Mouse (Mus musculus) urinary bladder, postnatal 14 days (tissue): ENCODE results near the gene Saa1.
A peak's percentile ranks its signal among the peaks of the same experiment; 100 is the strongest.
"Not testable (repeated sequence)": the region's sequence is repeated elsewhere in the genome, so short reads cannot be mapped to it uniquely, and the experiment has no call there.

ENCODE experiments used
- DNase-seq: peaks from one replicate; pipeline ENCODE4 v3.0.0; 2021; ENCODE audit warnings: low spot score

Gene Saa1

DNA sequence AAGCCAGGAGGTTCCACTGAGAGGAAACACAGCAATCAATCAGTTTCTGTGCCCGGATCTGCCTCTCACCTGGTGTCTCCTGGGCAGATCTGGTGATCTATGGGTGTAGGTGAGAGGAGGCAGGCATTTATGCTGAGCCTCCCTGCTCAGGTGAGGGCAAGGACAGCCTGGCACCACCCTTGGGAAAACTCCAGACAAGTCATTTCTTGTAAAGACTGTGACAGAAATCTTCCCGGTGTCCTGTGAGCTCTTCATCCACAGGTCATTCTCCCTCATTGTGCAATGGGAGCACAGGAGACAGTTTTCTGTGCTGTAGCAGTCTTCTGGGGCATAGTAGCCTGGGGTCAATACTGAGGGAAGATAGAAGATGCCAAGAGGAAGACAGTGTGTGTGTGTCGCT is at the start of gene Saa1:
Gene Saa1 (minus strand): TSS at position 101 of the 400 bp plus-strand sequence.
- DNase-seq, result not testable (repeated sequence)

DNA sequence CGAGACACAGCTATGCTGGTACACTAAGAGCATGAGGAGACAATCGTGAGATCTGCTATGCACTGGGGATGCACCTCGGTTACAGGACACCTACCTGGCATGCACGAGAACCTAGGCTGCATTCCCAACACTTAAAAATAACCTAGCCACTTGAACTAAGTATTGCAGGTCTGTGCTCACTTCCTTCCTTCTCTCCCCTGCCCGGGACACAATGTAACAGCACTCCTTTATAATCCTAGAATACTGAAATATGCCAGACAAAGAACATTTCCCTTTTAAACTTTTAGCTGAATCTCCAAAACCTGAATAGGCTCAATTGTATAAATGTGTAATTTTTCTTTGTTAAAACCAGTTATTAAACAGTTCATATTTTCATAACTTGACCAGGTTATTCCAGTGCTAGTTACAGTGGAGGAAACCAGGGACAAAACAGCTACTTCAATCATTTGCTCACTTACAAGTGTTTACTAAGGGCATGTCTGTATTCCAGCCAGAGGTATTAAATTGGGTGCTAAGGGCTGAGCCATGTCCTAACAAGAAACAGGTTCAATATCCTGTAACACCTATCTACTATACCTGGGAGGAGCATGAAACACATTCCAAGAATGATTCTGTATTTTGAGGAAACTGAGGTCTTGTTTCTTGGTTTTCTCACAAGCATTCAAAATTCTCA is 46.5 kb upstream of the Saa1 start:
- DNase-seq, result no peak

DNA sequence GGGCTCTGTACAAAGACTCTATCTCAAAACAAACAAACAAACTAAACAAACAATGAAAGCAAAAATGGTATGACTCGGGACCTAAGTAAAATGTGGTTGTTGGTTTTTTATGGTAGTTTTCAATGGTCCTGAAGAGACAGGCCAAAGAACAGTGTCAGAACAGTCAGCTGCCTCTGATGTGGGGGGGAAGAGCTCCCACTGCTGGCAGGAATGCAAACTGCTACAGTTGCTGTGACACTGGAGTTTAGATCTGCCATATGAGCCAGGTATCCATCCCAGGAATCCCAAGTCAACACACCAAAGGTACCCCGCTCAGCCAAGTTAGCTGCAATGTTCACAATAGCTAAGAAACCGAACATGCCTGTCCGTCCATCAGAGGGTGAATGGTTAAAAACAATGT is 27.9 kb upstream of the Saa1 start:
- DNase-seq, result peak; percentile 11

- no peak for DNase-seq
Observed at GRCm38 (mm10) chr7:46768451-46768850, 25.7 kb upstream of the Saa1 start.

DNA sequence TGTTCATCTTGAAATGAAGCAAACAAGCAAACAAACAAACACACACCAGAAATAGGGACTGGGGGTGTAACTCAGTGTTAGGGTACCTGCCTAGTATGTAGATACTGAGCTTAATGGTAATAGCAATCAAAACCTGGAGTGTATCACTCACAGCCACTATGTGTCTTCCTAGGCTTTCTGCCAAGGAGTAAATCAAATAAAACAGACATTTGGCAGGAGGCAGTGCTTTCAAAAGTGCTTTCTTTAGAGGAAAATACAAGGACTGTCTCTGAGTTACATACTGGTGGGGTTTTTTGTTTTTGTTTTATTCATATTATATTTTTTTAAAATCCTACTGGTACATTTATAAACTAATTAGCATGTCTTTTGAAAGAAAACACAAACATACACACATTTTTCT is 24.6 kb upstream of the Saa1 start:
- no peak for DNase-seq

GRCm38 (mm10) chr7:46764672-46765071 is 21.9 kb upstream of the Saa1 start:
- DNase-seq, result no peak

DNA sequence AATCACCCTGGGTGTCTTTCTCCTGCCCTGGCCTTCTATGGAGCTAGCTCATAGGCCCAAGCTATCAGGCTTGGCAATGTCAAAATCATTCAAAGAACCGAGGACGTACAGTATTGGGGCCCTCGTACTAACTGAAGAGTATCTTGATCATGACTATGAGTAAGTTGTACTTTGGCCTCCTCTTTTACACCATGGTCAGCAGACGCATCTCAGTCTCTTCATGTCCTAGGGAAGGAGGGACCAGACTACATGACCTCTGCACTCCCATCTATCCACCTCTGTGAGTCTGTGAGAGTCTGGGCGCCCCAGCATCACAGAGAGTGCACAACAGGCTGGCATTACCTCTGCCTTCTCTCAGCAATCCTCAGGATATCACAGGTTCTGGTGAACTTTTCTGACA is 19.8 kb upstream of the Saa1 start:
- DNase-seq, result no peak

DNA sequence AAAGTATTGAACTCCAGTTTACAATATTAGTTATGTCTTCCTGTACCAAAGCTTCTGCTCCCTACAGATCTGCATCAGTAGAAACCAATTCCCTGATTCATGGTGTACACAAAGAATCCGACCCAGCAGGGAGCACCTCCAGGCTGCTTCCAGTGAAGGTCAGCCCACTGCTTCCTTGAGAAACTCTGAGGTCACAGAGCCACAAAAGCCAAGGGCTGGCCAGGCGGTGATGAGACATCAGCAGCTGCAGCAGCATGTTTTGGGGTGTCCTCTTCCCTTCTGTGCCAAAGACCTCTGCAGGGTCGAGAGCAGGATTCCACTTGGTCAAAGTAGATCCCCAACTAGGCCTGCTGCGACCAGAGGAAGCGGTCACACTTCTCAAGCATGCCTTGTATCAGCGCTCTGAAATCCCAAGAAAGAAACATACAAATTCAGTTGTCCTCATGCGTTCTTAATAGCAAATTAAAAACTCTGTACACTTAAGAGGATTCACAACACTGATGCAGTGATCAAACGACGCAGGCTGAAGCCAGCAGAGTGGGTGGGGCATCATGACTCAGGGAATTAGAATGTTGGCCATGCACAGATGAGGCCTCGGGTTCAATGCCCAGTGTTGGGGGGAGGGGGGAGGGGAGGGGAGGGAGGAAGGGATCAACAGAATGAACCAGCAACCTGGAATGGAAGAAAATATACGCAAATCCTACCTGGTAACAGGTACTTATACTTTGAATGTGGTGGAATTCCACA is 18.4 kb upstream of the Saa1 start:
- peak; percentile 10 for DNase-seq

- no peak for DNase-seq
Observed at GRCm38 (mm10) chr7:46751490-46751889, 8.7 kb upstream of the Saa1 start, which contains the start of gene Saa2. Gene Saa2 (plus strand): TSS chr7:46751790.

DNA sequence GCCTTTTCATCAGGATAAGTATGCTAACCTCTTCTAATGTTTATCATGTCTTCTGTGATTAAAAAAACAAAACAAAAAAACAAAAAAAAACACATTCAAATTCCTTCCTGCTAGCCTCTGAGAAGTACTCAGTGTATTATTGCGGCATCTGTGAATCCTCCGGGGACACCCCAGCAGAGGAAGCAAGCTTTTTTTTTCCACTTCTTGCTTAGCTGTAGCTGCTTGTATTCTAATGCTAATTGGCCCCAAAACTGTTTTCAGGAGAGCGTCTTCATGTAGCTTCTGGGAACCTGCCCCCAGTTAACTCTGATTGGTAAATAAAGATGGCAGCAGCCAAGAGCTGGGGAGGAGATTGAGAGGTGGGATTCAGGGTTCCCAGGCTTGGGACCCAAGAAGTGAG is 5.7 kb upstream of the Saa1 start:
- DNase-seq, result no peak

GRCm38 (mm10) chr7:46746381-46746780 is 3.6 kb upstream of the Saa1 start:
- no peak for DNase-seq

DNA sequence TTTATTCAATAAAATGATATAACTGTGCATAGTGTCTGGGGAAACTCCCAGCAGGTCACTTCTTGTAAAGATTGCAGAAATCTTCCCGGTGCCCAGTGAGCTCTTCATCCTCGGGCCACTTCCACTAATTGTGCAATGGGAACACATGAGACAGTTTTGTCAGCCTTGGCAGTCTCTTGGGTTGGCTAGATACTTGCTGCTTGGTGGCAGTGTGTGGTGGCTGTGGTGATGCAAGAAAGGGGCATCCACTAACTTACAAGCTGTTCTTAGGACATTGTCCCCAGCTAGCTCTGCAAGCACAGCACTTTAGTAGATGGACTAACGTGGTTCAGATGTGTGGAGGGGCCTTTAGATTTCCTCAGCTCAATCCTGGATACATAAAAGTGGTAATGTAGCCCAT is 3.0 kb upstream of the Saa1 start:
- DNase-seq, result no peak

GRCm38 (mm10) chr7:46740041-46740440 is 2.7 kb downstream of the Saa1 start:
- not testable (repeated sequence) for DNase-seq

DNA sequence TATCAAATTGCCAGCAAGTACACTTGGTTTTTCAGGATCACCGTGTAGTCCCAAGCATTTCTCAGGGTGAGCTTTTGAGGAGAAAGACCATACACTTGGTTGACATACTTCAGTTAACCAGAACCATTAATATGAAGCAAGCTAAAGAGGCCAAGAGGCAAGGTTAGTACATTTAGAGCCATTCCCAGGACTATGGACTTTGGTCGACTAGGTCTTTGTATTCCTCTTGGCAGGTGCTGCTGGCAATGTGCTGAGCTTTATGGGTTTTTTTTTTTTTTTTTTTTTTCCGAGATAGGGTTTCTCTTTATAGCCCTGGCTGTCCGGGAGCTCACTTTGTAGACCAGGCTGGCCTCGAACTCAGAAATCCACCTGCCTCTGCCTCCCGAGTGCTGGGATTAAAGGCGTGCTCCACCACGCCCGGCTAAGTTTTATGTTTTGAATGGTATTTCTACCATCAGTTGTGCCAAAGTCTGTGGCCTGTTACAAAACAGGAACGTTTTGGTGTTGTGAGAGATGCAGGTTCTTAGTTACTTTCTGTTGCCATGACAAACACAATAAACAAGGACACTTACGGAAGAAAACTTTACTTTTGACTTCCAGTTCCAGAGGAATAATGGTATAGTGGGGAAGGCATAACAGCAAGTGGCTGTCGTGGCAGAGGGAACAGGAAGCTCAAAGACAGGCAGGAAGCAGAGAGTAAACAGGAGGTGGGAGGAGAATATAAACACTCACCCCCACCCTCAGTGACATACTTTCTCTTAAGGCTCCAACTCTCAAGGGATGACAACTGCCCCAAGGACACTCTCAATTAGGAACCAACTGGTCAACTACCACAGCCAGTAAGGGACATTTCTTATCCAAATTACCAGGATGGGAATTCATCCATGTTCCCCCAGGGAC is 4.0 kb downstream of the Saa1 start:
- DNase-seq, result no peak

DNA sequence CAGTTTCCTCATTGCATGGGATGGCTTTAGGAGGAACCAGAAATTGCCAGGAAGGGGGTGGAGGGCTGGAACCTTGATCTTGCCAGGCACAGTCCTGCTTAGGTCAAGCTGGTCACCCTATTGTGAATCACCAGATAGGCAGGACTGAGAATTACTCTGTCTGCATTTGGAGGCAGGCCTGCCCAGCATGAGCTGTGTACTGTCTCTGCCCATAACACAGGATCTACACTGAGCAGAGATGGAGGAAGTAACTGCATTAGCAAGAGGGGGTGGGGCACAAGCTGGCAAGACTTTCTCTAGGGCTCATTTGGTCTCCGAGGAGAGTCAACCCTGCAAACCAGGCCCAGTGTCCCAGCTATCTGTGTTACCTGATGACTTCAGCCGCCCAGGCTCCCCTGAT is 7.8 kb downstream of the Saa1 start:
- no peak for DNase-seq

DNA sequence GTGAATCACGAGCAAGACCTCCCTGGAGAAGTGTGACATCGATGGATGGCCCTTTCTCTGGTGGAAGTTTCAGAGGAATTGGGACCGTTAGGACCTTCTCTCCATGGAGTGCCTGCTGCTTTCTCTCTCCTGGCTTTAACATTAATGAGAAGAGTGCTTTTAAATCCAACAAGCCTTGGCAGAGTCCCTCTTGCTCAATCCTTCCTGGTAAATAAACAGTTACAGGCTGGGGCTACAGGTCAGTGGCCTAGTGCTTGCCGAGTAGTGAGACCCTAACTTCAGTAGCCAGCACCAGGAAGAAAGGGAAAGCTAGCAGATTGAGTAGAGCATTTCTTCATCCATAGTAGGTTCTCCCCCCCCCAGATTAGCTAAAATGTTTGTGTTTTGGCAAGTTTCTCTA is 10.3 kb downstream of the Saa1 start, which contains the start of gene Saa4:
Gene Saa4 (minus strand): TSS at position 146 of the 400 bp plus-strand sequence.
- no peak for DNase-seq

GRCm38 (mm10) chr7:46727584-46727983 is 15.2 kb downstream of the Saa1 start:
- no peak for DNase-seq

DNA sequence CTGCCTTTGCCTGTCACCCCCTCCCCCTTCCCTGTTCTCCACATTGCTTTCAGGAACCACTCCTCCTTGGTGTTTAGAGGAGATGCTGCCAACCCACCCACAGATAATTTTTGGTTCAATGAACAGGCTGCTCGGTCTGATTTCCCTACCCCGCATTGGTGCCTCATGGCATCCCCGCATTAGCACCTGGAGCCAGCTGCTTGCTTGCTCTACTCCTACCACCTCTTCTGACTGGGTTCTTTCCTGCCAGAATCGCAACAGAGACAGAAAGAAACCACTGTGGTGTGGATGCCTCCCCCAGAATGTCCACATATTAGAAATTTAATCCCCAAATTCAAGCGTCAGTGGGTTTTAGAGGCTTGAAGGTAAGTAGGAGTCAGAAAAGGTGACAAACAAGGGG is 18.4 kb downstream of the Saa1 start:
- no peak for DNase-seq

GRCm38 (mm10) chr7:46723849-46724248 is 18.9 kb downstream of the Saa1 start:
- no peak for DNase-seq

DNA sequence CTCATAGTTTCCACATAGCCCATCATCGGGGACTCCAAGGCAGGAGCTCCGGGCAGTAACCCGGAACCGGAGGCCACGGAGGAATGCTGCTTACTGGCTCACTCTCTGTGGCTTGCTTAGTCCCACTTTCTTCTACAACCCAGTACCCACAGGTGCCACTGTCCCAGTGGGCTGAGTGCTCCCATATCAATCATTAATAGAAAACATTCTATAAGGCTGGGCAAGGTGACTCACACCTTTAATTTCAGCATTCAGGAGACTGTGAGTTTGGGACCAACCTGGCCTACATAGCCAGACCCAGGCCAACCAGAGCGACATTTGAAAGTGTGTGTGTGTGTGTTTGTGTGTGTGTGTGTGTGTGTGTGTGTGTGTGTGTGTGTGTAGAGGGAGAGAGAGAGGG is 19.4 kb downstream of the Saa1 start:
- DNase-seq, result no peak

GRCm38 (mm10) chr7:46720460-46720859 is 22.3 kb downstream of the Saa1 start:
- no peak for DNase-seq

GRCm38 (mm10) chr7:46719526-46719925 is 23.3 kb downstream of the Saa1 start:
- peak; percentile 60 for DNase-seq
